Mouse (Mus musculus): ENCODE measurements around the gene Hdac4. TPM values are rescaled to one million over a fixed set of nuclear protein-coding genes. Genes with fewer than 3 reads are reported as not detected.

Hdac4 gene
- total RNA-seq, 2 experiments from 2014 or later, result 37.2 to 39.9 TPM

DNA sequence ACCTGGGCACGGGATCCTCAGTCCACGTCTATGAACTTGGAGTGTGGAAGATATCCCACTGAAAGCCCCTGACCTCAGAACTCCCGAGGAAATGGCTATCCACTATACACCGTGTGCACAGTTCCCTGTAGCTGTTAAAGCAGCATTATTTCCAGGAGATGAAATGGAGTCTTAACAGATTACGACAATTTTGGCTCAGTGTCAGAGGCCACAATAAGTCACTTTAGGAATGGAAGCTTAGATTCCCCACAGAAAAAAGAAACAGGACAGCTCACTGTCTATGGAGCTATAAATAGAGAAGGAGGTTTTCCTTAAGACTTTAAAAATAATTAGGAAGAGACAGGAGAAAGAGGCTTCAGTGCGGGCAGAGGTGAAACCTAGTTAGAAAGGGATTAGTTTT, 120.2 kb downstream of the Hdac4 start:
- DNase-seq, result no peak

DNA sequence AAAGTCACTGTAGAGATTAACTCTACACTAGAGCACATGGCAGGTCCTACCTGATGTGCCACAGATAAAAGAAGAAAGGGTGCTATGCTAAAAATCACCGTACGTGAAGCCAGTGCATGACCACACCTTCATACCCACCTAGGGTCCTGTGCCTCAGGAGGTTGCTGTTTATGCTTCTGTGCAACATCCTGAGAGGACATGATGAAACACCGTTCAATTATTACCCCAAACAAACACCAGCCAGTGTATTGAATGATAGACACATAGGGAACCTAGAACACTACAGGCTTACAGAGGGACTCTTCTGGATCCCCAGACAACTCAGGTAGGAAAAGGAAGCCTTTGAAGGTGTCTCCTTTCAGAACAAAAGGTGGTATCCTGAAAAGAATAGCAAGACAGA, 120.8 kb downstream of the Hdac4 start:
- DNase-seq, result no peak
- intact Hi-C loops (cut with DNase I), result no loop called here

More for the DNA sequence above, 120.2 kb downstream of the Hdac4 start:
- intact Hi-C loops (cut with DNase I), result no loop called here

DNA sequence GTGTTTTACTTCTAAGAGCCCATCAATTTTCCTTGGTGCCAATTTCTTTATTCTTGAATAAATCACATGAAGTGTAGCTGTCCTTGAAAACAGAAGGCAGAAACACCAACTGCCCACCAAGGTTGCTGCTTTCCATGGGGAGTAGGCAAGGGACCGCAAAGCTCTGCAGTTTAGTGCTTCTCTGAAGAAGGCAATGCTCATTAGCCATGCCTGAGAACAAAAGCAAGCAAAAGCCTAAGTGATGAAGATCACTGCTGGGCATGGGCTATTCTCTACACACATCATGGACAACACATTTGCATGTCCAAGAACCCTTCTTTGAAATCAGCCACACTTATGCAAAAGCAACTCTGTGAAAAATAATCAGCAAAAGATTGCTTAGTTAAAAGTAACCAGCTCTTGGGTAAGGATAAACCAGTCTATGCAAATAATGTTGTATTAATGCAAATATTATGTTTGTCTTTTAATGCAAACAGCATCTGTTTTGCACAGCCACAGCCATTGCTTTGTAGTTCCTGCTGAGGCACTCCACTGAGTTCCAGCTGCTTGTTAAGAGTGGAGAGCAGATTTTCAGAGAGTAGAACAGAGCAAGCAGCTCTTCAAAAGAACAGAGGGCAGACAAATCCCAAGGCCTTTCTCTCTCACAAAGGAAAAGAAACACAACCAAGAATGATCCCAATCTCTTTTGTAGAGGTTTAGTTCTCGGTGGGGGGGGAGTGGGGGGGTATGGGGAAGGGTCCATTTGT, 125.4 kb downstream of the Hdac4 start:
- intact Hi-C loops (cut with DNase I), result loop anchor here (2.0 kb wide), 1 partner anchor 53 kb away; no protein-coding TSS in a partner anchor
- no peak for DNase-seq

DNA sequence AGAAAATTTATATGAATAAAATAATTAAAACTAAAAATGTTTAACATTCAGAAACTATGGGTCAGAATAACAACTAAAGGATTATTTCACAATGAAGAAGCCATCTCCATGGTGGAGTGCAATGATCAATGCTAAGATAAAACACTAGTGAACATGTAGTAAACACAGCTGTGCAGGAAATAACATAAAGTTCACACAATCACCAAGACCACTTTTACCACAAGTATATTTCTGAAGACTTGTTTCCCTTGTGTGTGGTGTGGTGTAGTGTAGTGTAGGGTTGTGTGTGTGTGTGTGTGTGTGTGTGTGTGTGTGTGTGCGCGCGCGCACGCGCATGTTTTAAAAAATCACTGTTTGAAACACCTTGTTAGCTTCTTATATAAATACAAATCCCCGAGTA, 126.0 kb downstream of the Hdac4 start:
- no peak for DNase-seq
- intact Hi-C loops (cut with DNase I), result no loop called here

DNA sequence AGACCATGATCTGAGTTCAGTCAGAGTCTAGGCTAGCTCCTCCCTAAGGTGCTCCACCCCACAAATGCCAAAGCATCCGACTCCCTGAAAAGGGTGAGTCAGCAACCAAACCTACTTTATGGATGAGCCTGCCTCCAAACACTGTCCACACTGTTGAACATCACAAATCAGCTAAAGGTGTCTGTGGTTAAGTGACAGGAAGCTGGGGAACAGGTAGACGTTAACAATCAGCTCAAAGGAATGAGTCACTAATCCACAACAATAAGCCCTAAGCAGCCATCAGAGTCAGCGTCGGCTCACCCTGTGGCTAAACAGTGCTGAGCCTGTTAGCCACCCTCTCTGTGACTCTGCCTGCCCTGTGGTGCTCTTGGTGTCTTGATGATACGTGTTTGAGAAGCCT, 131.2 kb downstream of the Hdac4 start:
- intact Hi-C loops (cut with DNase I), result no loop called here
- DNase-seq, result no peak

DNA sequence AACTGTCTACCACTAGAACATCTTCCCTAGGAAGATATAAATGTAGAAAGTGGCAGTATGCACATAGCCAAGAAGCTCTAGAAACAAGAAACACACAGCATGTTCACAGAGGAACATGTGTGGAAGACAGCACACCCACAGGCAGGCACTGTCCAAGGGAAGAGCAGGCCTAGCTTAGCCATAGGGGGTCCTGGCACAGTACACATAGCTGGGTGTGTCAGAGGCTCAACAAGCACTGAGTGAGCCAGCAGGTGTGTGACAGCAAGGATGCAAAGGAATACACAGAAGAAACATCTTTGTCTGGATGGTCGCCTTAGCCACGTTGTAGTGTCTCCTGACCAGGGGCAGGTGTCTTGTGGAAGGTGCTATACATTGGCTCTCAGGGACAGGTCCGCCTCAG, 132.2 kb downstream of the Hdac4 start:
- intact Hi-C loops (cut with DNase I), result no loop called here
- DNase-seq, result no peak

DNA sequence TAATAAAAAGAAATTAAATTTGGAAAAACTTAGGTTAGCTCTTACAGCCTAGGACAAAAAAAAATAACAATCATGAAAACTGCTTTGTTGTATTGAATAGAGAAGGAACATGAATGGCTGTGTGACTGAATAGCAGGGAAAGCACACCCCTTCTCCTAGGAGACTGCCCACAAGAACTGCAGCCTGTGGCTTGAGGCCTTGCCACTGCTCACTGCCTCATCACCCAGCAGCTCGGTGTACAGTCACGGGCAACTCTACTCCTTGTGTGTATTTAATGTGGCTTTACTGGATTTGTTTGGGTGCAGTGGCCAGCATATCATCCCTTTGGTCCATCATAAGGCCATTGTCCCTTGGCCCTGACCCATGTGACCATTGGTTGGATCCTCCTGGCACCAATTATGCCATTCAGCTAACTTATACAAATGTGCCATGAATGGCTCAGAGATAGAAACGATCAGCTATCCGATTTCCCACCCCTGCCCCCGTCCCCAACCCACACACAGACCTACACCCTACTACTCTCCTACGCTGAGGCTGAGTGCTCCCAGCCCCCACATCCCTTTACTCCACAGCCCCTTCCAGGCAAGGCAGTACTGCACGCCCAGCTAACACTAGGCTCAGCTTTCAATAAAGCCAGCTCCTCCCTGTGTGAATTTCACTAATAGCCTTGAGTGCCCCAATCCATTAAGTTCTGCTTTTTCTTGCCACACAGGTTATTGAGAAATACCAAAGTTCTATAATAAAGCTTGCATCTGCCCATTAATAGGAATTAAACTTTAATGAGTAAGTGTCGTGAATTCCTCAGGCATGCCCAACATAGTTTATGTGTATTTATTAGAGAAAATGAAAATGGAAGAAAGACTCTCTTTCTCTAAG, 134.1 kb downstream of the Hdac4 start:
- intact Hi-C loops (cut with DNase I), result no loop called here
- DNase-seq, result no peak

DNA sequence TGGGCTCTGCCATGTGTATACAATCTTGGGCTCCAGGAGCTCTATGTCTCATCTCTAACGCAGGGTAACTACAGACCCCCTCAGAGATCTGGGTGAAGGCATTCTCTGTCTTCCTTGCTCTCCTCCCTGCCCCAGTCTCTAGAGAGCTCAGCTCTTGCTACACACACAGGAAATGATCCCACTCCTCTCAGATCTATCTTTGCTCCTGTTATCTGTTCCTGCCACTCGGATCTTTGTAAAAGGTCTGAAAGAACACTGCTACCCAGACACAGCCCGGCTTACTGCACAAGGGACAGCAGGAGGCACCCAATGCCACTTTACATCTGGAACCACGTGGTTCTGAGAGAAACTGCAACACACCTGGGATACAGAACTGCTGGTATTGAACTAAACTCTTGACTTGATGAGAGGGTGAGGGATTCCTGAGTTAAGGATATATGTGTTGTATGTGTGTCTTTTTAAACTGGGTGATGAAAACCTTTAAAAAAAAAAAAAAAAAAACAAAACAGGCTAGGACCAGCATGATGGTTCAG, 134.9 kb downstream of the Hdac4 start:
- intact Hi-C loops (cut with DNase I), result no loop called here
- DNase-seq, result no peak

DNA sequence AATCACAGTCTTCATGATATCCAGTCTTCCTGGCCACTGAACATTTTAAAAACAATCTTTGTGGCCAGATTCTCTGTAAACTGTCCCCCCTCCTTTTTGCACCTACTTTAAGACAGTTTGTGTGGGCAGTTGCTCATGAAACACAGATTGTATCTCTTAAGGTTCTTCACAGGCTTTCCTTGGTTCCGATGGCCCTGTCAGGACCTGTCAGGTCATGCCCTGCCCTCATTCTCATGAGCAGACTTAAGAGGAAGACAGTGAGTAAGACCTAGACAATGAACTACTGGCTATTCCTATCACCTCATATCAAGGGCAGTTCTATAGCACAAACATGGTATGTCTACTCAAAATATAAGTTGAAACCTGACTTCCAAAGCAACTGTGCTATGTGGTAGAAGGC, 135.9 kb downstream of the Hdac4 start:
- intact Hi-C loops (cut with DNase I), result no loop called here
- DNase-seq, result no peak

DNA sequence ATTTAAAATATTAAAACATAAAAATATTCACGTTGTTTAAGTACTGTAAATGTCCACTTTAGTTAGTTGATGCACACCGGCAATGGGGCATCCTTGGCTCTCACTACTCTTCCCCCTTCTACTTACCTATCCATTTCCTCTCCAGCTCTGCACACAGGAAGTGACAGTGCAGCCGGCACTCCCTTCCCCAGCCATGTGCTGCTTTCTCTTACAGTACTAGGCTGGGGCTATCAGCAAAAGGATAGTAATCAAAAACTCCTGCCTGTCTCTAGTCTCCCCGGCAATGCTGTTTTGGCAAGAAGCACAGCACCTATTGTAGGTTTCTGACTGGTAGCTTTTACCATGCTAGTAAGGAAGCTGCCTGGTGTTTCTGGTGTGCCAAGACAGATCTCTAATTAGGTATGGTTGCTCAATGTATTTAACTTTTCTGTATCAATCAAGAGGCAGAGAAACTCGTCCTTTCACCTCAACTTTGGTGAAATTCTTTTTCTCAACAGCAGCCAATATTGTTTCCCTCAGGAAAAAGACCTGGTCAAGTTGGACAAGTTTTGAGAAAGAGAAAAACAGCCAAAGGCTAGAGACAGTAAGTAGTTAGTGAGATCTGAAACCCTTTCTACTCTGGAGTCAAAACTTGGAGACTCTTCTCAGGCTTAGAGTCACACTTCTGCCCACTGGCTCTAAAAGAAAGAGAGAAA, 136.6 kb downstream of the Hdac4 start:
- intact Hi-C loops (cut with DNase I), result no loop called here
- DNase-seq, result no peak

DNA sequence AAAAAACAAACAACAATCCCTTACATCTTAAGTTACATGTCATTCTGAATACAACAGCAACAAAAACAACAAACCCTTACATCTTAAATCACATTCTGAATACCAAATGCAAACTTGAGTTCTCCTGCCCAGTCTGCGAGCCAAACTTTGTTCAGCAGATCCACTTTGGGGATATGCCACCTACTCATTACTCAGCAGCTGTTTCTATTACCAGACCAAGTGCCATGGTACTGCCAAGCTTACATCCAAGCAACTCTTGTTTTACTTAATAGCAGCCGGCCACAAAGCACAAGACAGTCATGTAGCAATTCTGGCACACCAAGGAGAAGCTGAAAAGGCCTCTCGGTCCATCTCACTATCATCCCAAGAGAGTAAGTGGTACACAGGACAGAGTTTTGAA, 138.4 kb downstream of the Hdac4 start:
- no peak for DNase-seq
- intact Hi-C loops (cut with DNase I), result no loop called here

DNA sequence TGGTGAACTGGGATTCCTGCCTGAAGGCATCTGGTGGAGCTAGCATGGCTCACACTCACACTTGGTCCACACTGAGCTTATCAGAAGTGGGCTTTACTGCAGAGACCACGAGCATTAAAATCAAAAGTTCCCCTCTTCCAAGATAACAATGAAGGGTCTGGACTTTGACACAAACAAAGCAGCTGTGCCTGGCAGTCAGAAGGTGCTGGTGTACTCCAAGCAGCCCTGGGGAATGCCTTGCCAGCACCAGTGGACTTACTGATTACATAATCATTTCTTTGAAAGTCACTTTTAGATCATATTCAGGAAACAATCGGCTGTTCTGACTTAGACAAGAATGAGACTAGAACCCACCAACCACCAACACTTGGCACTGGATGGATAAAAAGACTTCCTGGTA, 140.3 kb downstream of the Hdac4 start:
- intact Hi-C loops (cut with DNase I), result no loop called here
- no peak for DNase-seq

DNA sequence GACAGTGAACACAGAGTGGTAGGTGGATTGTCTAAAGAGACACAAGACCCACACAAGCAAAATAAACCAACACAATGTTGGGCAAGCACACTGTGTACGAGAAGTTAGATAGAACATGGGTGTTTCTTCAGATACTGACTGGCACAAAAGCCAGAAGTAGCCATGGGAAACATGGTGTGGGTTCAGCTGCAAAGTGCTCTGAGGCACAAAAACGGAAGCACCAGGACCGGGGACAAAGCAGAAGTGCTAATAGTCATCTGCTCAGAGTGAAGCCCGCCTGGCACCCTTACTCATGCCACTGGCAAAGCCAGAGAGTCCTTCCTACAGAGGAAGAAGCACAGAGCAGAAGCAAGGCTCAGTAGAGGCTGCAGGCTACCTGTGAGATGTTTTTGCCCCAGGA, 143.3 kb downstream of the Hdac4 start:
- DNase-seq, result no peak
- intact Hi-C loops (cut with DNase I), result no loop called here

DNA sequence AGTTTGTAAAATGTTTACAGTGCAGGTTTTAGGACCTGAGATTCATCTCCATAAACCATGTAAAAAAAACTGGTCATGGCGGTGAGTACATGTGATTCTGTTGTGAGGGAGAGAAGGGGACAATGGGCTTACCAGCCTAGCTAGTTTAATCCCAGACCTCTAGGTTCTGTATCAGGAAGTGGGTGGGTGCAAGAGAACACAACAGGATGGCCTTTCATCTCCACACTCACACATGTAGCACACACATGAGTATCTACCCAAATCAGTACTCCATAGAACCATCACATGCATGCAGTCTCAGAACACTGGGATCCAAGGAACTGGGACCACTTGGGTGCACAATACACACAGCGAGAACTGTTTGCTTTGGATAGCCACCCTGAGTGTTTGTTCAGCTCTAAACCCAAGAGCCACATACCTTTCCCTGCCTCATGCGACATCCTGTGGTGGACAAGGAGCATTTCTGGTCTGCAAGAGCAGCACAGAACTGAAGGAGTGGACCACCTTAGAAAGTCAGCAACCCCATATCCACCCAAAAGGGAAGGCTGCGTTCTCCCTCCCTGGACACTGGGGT, 143.9 kb downstream of the Hdac4 start:
- DNase-seq, result no peak
- intact Hi-C loops (cut with DNase I), result no loop called here

DNA sequence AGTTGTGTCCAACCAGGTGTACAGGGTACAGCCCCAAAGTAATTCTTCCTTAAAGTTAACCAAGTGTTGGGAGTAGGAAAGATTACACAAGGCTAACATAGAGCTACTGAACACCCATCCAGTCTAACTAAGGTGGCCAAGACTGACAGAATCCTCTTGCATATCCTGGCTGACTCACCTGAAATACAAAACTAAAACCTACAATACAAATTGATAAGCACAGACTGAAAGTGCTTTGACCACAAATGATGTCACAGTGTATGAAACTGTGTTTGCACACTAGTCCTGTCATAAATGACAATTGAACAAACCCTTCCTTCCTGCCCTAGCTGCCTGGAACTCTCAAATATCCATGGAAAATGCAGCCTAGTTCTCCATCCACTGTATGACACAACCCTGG, 144.5 kb downstream of the Hdac4 start:
- no peak for DNase-seq
- intact Hi-C loops (cut with DNase I), result no loop called here

DNA sequence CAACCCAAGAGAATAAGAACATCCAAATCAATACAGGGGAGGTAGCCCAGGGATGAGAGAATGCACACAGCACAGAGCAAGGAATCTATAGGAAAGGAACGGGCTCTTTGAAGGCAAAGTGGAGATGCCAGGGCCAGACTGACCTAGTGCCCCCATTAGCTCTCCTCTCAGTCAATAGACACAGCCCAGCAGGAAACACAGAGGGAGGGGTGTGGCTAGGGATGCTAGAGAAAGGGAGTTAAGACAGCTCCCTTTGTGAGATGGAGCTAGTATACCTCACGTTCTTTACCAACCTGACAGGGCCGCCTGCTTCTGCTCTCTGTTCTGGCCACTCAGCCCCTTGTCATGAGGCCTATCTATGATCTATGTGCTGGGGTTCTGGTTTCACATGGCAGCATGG, 144.9 kb downstream of the Hdac4 start:
- intact Hi-C loops (cut with DNase I), result no loop called here
- no peak for DNase-seq

DNA sequence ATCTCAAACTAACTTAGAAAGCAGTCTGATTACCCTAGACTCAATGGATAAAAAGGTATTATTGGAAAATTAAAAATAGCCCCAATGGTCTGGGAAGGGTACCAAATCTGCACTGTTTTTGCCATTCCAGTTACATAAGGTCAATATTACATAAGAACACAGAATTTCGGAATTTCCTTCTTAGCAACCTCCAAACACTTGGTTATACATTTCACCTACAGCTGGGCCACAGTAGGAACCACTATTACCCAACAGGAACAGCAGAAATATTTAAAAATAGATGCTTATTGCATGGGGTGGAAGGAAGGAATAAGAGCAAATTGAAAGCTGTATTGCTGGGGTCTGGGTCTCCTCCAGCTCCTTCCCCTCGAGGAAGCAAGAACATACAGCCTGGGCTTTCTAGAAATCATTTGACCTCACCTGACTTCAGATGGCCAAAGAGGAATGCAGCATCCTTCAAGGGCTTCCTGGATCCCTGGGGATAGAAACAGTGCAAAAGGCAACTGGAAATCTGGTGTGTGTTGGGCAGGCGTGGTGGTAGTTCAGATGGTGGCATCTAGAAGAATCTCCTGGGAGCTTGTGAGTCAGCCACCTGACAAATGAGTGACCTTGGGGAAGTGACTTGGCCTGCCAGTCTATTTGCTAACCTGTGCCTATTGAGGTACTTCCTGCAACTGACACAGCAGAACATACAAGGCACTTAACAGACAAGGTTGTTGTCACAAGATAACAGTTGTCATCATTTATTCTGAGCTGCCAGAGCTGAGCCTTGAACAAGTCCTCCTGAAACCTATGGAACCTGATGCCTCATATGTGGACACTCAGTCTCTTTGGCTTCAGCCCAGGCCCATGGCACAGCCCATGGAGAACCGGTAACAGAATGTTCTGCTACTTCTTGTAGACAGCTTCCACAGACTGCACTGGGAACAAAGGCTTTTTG, 146.8 kb downstream of the Hdac4 start:
- intact Hi-C loops (cut with DNase I), result loop anchor here (5.0 kb wide), 1 partner anchor 34 kb away; no protein-coding TSS in a partner anchor
- no peak for DNase-seq

DNA sequence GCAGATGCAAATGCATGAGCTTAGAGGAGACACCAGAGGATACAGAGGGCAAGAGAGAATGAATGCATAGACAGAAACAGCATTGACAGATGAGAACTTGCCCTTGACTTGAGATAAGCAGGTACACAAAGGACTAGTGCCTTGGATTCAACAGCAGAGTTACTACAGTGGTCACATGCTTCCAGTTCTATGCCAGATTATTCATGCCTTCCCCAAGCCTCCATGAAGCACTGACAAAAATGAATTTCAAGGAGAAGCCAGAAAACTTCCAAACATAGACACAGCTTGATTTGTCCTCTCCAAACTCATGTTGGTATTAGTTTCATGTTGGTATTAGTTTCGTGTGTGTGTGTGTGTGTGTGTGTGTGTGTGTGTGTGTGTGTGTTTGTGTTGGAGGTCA, 149.8 kb downstream of the Hdac4 start:
- intact Hi-C loops (cut with DNase I), result loop anchor here (5.0 kb wide), 1 partner anchor 37 kb away; no protein-coding TSS in a partner anchor
- DNase-seq, result no peak

DNA sequence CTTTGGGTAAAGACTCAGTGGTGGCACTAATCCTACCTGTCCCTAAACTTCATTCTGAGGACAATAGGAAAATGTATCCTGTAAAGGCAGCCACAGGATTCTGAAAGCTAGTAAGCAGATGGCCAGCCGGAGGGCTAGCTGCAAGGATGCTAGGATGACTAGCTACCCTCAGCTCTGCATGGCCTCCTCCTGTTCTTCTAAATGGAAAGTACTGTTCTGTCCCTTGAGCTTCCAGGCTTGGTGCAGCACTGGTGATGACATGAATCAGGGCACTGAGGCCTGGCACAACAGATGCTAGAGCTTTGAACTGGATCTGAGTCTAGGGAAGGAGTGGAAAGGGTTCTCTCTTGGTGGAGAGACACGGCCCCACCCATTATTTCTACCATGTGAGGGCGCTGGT, 150.6 kb downstream of the Hdac4 start:
- DNase-seq, result no peak
- intact Hi-C loops (cut with DNase I), result loop anchor here (5.0 kb wide), 1 partner anchor 37 kb away; no protein-coding TSS in a partner anchor

DNA sequence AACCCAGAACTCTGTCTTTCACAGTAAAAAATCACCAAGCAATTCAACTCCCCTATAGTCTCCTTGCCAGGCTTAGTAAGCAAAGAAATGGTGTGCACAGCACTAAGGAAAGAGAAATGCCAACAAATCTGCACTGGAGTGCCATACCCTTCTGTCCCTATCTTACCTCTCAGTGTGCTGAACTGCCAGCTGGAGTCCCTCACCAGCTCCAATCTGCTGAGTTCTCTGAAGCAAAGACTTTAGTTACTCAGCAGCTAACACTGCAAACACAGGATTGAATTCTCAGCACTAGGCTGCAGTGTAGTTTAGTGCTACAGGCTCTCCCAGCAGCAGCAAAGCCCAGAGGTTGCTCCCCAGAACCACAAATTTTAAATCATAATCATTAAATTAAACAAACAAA, 151.5 kb downstream of the Hdac4 start:
- no peak for DNase-seq
- intact Hi-C loops (cut with DNase I), result no loop called here

Data from heart, postnatal 10 days (tissue).